Comparison of ENCODE assay signal across 27 mouse cellular contexts in genomic region chr5:96824769-96825327, GRCm38 (mm10). TPM values are rescaled to one million over a fixed set of nuclear protein-coding genes. Genes with fewer than 3 reads are reported as not detected.
DNase-seq lines count a peak whose midpoint lies in the region; ATAC-seq lines count a peak whose summit lies in the region.
"Had no signal": no experiment of that assay in that cellular context is flagged by ENCODE, and none has a peak within 500 bp of the region (broad histone marks: within the 10 kb centered on the region; RNA-seq: fewer than 3 reads in every experiment).

No protein-coding gene starts in this region.

- no peaks in the 10 kb centered on the region for H3K36me3 ChIP-seq in heart, embryonic 11.5 days (ENCODE audit: control insufficient read depth, insufficient read depth, low read length)
- H3K36me3 ChIP-seq in hindbrain, embryonic 10.5 days: no peaks in the 10 kb centered on the region
- H3K36me3 ChIP-seq: embryonic facial prominence, embryonic 10.5 days; embryonic facial prominence, embryonic 13.5 days; forebrain, embryonic 12.5 days; forebrain, embryonic 15.5 days; hindbrain, embryonic 12.5 days; hindbrain, embryonic 15.5 days had no signal

- H3K27ac ChIP-seq in heart, embryonic 11.5 days (ENCODE audit: low read depth, low read length): no peak overlapping the region
- H3K27ac ChIP-seq in hindbrain, embryonic 10.5 days: no peak overlapping the region
- H3K27ac ChIP-seq: embryonic facial prominence, embryonic 10.5 days; embryonic facial prominence, embryonic 13.5 days; forebrain, embryonic 12.5 days; forebrain, embryonic 15.5 days; heart, embryonic 13.5 days; hindbrain, embryonic 12.5 days; hindbrain, embryonic 15.5 days had no signal

- no peaks in the 10 kb centered on the region for H3K4me1 ChIP-seq in heart, embryonic 11.5 days (ENCODE audit: control insufficient read depth, insufficient read depth, low read length)
- no peaks in the 10 kb centered on the region for H3K4me1 ChIP-seq in hindbrain, embryonic 10.5 days (replicated peaks)
- H3K4me1 ChIP-seq: embryonic facial prominence, embryonic 10.5 days; embryonic facial prominence, embryonic 13.5 days; forebrain, embryonic 12.5 days; forebrain, embryonic 15.5 days; heart, embryonic 13.5 days; hindbrain, embryonic 12.5 days; hindbrain, embryonic 15.5 days had no signal

- no peak overlapping the region for H3K4me2 ChIP-seq in heart, embryonic 11.5 days
- H3K4me2 ChIP-seq: embryonic facial prominence, embryonic 13.5 days; forebrain, embryonic 12.5 days; forebrain, embryonic 15.5 days; heart, embryonic 13.5 days; hindbrain, embryonic 12.5 days; hindbrain, embryonic 15.5 days had no signal

- DNase-seq in heart, adult 11 months: peak; percentile 49
- DNase-seq in induced T-regulatory cell, adult 2 months (ENCODE audit: low read depth): peak; percentile 40
- no peak for DNase-seq in layer of hippocampus, postnatal 14 days (ENCODE audit: low spot score in 2 of 2)
- no peak for DNase-seq in hindbrain, embryonic 10.5 days (ENCODE audit: low spot score)
- DNase-seq in left cerebral cortex, adult 18-20 months (ENCODE audit: low spot score in 2 of 2): no peak
- DNase-seq: adrenal gland, adult 2 months; adrenal gland, postnatal 14 days; cerebellum, adult 11-12 months; cerebellum, adult 8-10 months; cerebellum, postnatal 10 days; cerebellum, postnatal 36 days; embryo, embryonic 11 days; gastrocnemius, postnatal 10 days; heart, adult 18-20 months; heart, postnatal 14 days; heart, postnatal 4 days had no signal

- H3K27me3 ChIP-seq in heart, embryonic 11.5 days (ENCODE audit: control insufficient read depth, insufficient read depth, low read length): no peaks in the 10 kb centered on the region
- no peaks in the 10 kb centered on the region for H3K27me3 ChIP-seq in hindbrain, embryonic 10.5 days (ENCODE audit: insufficient read depth, poor library complexity, severe bottlenecking)
- H3K27me3 ChIP-seq: embryonic facial prominence, embryonic 13.5 days; forebrain, embryonic 12.5 days; forebrain, embryonic 15.5 days; heart, embryonic 13.5 days; hindbrain, embryonic 12.5 days; hindbrain, embryonic 15.5 days had no signal

- no peaks in the 10 kb centered on the region for H3K9me3 ChIP-seq in heart, embryonic 11.5 days (replicated peaks; ENCODE audit: control insufficient read depth, low read length)
- H3K9me3 ChIP-seq in hindbrain, embryonic 10.5 days: no peaks in the 10 kb centered on the region
- H3K9me3 ChIP-seq: embryonic facial prominence, embryonic 10.5 days; embryonic facial prominence, embryonic 13.5 days; forebrain, embryonic 12.5 days; forebrain, embryonic 15.5 days; heart, embryonic 13.5 days; hindbrain, embryonic 12.5 days; hindbrain, embryonic 15.5 days had no signal

- H3K4me3 ChIP-seq in heart, embryonic 11.5 days (ENCODE audit: low read depth, low read length): no peak overlapping the region
- H3K4me3 ChIP-seq in hindbrain, embryonic 10.5 days: no peak overlapping the region
- H3K4me3 ChIP-seq: embryonic facial prominence, embryonic 10.5 days; embryonic facial prominence, embryonic 13.5 days; erythroblast, embryonic 14.5 days; forebrain, embryonic 12.5 days; forebrain, embryonic 15.5 days; heart, embryonic 13.5 days; hindbrain, embryonic 12.5 days; hindbrain, embryonic 15.5 days had no signal

- WGBS in heart, embryonic 11.5 days (ENCODE audit: insufficient replicate concordance): 83% methylated on average over 13 of the region's 13 CpGs
- 92% methylated on average over 13 of the region's 13 CpGs for WGBS in hindbrain, embryonic 10.5 days

- no peak for ATAC-seq in heart, embryonic 11.5 days (replicated peaks; ENCODE audit: insufficient number of reproducible peaks, low FRiP score, low TSS enrichment)
- ATAC-seq in CD4-positive, CD25-positive, alpha-beta regulatory T cell, adult 4 months: peak; percentile 65
- ATAC-seq: forebrain, embryonic 15.5 days; intestine, embryonic 16.5 days had no signal

- no peak overlapping the region for H3K9ac ChIP-seq in heart, embryonic 11.5 days (ENCODE audit: low read depth, low read length)
- H3K9ac ChIP-seq: embryonic facial prominence, embryonic 13.5 days; forebrain, embryonic 12.5 days; forebrain, embryonic 15.5 days; heart, embryonic 13.5 days; hindbrain, embryonic 12.5 days; hindbrain, embryonic 15.5 days had no signal

RNA-seq across cellular contexts. Expression of gene Anxa3, which starts 31.7 kb away (rescaled TPM):
- polyA plus RNA-seq in heart, embryonic 11.5 days (2014; fragmentation: Nextera tagmentation; extraction: Ambion mirVana): 62.9 and 63.0 TPM in 2 replicates
- polyA plus RNA-seq in CD4-positive, CD25-positive, alpha-beta regulatory T cell, adult 4 months (2017; shearing (Covaris generic)): under 1 TPM; 0.62 to 0.81 TPM
- total RNA-seq in layer of hippocampus, postnatal 14 days (2021): 10 to 100 TPM; 18.6 to 18.8 TPM
- 49.2 and 52.5 TPM in 2 replicates for polyA plus RNA-seq in hindbrain, embryonic 10.5 days (2016; fragmentation: Nextera tagmentation; extraction: Ambion mirVana)
- 10 to 100 TPM; 10.0 to 15.4 TPM for total RNA-seq in left cerebral cortex, adult 18-20 months (2021)
- polyA plus RNA-seq: erythroblast, embryonic 14.5 days had no signal

Comparison
In these comparisons a context has a peak if more than half of its experiments do, and no peak if none do; other contexts are left out.
1. DNase-seq: peak in heart, adult 11 months (single experiment) and induced T-regulatory cell, adult 2 months (single experiment); none in layer of hippocampus, postnatal 14 days (0 of 2), hindbrain, embryonic 10.5 days (single experiment) and left cerebral cortex, adult 18-20 months (0 of 2).
2. RNA of gene Anxa3, which starts 31.7 kb away (polyA plus RNA-seq): 62.9 to 63.0 TPM in heart, embryonic 11.5 days and 49.2 to 52.5 TPM in hindbrain, embryonic 10.5 days; 0.62 to 0.81 TPM in CD4-positive, CD25-positive, alpha-beta regulatory T cell, adult 4 months; every median in the first group is over 10 times any median in the second.